Mouse (Mus musculus): ENCODE data around the gene Tmem265. TPM values are rescaled to one million over a fixed set of nuclear protein-coding genes. Genes with fewer than 3 reads are reported as not detected.

The Tmem265 gene
- 1.7 TPM in 1 of 2 replicates, not detected in the other for total RNA-seq (2015)
- total RNA-seq (2017): 2.3 and 2.5 TPM in 2 replicates

DNA sequence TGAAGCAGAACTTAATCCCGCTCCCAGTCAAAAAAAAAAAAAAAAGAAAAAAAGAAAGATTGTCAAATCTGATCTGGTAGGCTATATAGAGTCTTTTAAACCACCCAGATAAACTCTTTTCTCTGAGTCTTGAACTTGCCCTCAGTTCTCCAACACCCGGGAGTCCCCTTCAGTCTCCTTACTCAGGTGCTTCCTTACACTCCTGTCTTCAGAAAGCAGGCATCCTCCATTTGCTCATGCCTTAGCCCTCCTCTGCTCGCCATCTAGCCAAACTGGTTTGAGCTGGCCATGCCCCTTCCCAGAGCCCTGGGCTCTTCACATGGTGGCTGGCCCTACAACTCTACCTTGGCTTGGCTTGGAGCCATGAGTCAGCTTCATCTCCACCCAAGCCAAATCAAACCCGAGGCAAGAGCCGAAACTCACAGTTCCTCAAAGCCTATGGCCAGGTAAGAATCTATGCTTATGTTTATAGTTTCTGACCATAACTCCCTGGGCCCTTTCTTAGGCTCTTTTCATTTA is at the start of gene Tmem265:
TSS of gene Tmem265 (plus strand) at position 51 of the 519 bp plus-strand sequence.
- ATAC-seq (replicated peaks; ENCODE audit: poor library complexity): no peak

DNA sequence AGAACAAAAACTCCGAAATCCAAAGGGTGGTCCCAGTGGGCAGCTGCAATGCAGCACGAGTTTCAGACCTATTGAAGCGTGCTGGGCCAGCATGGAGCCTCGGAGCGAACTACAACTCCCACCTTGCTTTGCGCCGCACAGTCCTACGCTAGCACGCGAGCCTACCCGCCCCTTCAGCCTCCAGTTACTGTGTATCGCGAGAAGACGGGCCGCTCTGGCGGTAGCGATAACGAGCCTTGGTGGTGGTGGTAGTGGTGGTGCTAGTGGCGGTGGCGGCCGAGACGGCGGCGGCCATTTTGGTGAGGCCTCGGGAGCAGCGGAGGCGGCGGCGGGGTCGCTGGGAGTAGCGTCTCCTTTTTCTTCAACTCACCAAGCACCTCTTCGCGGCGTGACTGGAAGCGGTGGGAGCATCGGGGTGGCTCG is 49.4 kb upstream of the Tmem265 start, which contains the start of gene Srcap:
TSS of gene Srcap (plus strand) at position 176 of the 423 bp plus-strand sequence.
- ATAC-seq (replicated peaks; ENCODE audit: poor library complexity): peak; percentile 94

GRCm38 (mm10) chr7:127512231-127513015 is 48.8 kb upstream of the Tmem265 start:
- peak; percentile 72 for ATAC-seq (replicated peaks; ENCODE audit: poor library complexity)

DNA sequence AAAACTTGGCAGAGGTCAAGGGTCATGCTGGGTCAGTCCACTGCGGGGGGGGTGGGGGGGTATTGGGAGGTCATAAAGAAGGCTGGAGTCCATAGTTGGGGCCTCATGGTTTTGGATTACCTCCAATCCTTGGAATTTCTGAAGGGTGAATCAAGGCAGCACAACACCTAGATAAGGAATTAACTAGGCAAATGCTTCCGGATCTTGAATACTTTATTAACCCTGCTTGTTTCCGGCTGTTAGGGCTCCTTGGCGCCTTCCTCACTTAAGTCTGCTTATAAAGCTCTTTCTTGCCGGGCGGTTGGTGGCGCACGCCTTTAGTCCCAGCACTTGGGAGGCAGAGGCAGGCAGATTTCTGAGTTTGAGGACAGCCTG is 48.2 kb upstream of the Tmem265 start:
- no peak; the same call in 1 of the 2 replicates for ATAC-seq (replicated peaks; ENCODE audit: poor library complexity)

GRCm38 (mm10) chr7:127513781-127514180 is 47.4 kb upstream of the Tmem265 start:
- no peak for ATAC-seq (replicated peaks; ENCODE audit: poor library complexity)

- ATAC-seq (replicated peaks; ENCODE audit: poor library complexity): no peak
Observed at GRCm38 (mm10) chr7:127515846-127516245, 45.3 kb upstream of the Tmem265 start.

DNA sequence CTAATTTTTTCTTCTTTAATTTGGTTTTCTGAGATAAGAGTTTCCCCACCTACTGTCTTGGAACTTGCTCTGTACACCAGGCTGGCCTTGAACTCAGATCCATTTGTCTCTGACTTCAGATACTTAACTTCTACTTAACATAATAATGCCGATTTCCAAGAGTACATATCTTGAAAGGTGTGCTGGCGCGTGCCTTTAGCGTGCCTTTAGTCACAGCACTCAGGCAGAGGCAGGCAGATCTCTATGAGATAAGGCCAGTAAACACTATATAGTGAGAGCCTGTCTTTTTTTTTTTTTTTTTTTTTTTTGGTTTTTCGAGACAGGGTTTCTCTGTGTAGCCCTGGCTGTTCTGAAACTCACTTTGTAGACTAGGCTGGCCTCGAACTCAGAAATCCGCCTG is 44.8 kb upstream of the Tmem265 start:
- ATAC-seq (replicated peaks; ENCODE audit: poor library complexity): no peak

DNA sequence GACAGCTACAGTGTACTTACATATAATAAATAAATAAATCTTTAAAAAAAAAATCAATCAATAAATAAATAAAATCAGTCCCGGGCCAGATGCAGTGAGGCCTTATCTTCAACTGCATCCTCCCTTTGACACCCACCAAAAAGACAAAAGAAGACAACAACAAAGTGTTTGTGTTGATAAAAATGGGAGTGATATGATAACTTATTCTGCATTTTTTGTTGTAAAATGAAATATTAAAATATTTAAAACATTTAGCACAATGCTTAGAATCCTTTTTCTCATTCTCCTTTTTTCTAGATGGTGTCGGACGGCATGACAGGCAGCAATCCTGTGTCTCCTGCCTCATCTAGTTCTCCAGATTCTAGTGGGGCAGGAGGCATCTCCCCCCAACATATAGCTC is 41.9 kb upstream of the Tmem265 start, which contains the start of gene Gm42715:
TSS of gene Gm42715 (plus strand) at position 301 of the 400 bp plus-strand sequence.
- ATAC-seq (replicated peaks; ENCODE audit: poor library complexity): no peak

GRCm38 (mm10) chr7:127541671-127542070 is 19.5 kb upstream of the Tmem265 start:
- no peak for ATAC-seq (replicated peaks; ENCODE audit: poor library complexity)

DNA sequence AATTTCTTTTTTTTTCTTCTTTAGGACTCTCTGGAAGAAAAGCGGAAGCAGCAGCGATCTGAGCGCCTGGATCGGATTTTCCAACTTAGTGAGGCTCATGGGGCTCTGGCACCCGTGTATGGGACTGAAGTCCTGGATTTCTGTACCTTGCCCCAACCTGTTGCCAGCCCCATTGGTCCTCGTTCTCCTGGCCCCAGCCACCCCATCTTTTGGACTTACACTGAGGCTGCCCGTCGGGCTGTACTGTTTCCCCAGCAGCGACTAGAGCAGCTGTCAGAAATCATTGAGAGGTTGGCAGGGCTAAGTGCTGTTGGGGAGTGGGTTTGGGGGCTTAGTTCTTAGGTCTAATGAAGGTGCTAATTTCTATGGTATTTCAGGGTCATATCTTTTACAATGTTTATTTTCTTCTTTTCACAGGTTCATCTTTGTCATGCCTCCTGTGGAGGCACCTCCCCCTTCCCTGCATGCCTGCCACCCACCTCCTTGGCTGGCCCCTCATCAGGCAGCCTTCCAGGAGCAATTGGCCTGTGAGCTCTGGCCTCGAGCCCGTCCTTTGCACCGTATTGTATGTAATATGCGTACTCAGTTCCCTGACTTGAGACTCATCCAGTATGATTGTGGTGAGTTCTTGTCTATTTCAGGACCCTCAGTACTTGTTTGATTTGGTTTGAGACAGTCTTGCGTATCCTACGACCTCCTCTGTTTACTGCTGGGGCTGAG is 11.9 kb upstream of the Tmem265 start:
- ATAC-seq (replicated peaks; ENCODE audit: poor library complexity): no peak

GRCm38 (mm10) chr7:127551558-127551957 is 9.6 kb upstream of the Tmem265 start:
- no peak for ATAC-seq (replicated peaks; ENCODE audit: poor library complexity)

GRCm38 (mm10) chr7:127560580-127560979 is 610 bp upstream of the Tmem265 start:
- ATAC-seq (replicated peaks; ENCODE audit: poor library complexity): no peak

- ATAC-seq (replicated peaks; ENCODE audit: poor library complexity): no peak
Observed at GRCm38 (mm10) chr7:127564381-127565150, 3.4 kb downstream of the Tmem265 start.

GRCm38 (mm10) chr7:127572895-127573471 is 11.8 kb downstream of the Tmem265 start, which contains the start of gene Phkg2:
Gene Phkg2, plus strand, starts transcription at chr7:127573340.
- peak; percentile 99 for ATAC-seq (replicated peaks; ENCODE audit: poor library complexity)

GRCm38 (mm10) chr7:127573503-127574008 is 12.4 kb downstream of the Tmem265 start:
- ATAC-seq (replicated peaks; ENCODE audit: poor library complexity): no peak

DNA sequence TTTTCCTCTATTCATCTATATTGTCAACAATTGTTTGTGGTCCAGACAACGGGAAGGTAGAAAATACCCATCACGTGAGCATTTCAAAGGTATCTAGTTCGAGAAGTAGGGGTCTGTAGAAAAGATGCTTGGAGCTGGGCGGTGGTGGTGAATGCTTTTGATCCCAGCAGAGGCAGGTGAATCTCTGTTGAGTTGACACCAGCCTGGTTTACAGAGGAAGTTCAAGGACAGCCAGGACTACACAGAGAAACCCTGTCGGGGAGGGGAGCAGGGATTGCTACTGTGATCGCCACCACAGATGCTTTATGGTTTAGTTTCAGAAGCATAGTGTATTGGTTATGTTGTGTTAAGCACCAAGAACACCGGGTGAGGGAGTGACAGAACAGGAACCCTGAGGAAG is 12.9 kb downstream of the Tmem265 start:
- ATAC-seq (replicated peaks; ENCODE audit: poor library complexity): no peak

DNA sequence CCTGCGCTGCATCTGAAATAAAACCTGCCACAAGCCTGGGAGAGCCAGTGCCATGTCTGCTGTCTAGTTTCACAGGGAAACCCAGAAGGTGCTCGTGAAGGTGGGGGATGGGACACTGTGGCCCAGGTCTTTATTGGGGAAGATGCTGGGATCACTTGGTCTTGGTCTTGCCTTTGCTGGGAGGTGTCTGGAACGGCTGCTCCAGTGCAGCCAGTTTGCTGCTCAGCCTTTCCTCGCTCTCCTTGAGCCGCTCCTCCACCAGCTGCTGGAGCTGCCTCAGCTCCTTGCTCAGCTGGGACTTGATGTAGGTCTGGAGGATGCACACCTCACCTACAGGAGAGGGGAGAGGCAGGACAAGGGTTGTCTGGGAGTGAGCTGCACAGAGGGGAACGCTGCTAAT is 22.1 kb downstream of the Tmem265 start:
- ATAC-seq (replicated peaks; ENCODE audit: poor library complexity): no peak

GRCm38 (mm10) chr7:127585031-127585430 is 23.8 kb downstream of the Tmem265 start:
- ATAC-seq (replicated peaks; ENCODE audit: poor library complexity): no peak

GRCm38 (mm10) chr7:127586149-127586548 is 25.0 kb downstream of the Tmem265 start:
- ATAC-seq (replicated peaks; ENCODE audit: poor library complexity): peak; percentile 21; the same call in 1 of the 2 replicates

- ATAC-seq (replicated peaks; ENCODE audit: poor library complexity): no peak
Observed at GRCm38 (mm10) chr7:127587196-127587595, 26.0 kb downstream of the Tmem265 start.

All from megakaryocyte progenitor cell, adult 5-6 weeks (primary cell).